Mouse (Mus musculus): ENCODE results near the gene Ripply1. TPM values are rescaled to one million over a fixed set of nuclear protein-coding genes. Genes with fewer than 3 reads are reported as not detected.

The Ripply1 gene
- not detected in 2 replicates for polyA plus RNA-seq (2014; fragmentation: Nextera tagmentation; extraction: Ambion mirVana)

DNA sequence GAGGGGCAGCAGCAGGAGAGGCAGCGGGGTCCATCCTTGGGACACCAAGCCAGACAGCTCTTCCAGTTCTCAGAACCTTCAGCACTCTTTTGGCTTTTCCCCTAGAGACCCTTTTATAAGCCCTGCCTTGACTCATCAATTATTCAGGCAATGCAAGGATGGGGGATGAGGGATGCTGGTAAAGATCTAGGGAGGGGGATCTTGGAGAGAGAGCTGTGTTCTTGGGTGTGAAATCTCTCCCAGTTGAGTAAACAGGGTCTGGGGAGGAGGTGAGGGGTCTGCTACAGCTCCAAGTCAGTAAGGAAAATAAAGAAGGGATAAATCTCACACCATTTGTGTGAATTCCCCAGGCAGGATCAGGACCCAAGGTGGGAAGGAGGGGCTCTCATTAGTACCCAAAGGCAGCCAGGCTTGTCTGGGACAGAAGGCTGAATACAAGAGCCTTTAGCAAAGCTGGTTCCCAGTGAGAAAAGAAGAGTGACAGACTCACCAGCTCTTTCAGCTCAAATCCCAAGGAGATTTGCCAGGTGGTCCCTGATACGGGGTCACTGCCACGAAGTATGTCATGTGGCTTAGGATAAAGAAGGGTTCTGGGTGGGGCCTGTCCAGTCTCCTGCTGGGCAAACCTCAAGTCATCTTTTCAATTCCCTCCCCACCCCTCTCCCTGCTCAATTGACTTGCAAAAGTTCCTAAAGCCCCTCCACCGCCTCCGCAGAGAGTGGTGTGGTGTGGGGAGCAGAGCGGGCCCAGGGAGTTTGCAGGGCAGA lies at the start of gene Ripply1:
TSS of gene Ripply1 (minus strand) at position 76 of the 767 bp plus-strand sequence.
- no peak for DNase-seq (ENCODE audit: low spot score)
- Histone ChIP-seq H3K27me3 (ENCODE audit: control insufficient read depth, insufficient read depth, low read length) (peaks cover 7% of the 10 kb centered on the region), H3K27ac (ENCODE audit: low read depth, low read length) (no peak within 1 kb of the TSS), H3K9me3 (ENCODE audit: control insufficient read depth, low read length) (no peaks in the 10 kb centered on the region), H3K4me2 (ENCODE audit: low read depth, low read length, severe bottlenecking) (no peak within 1 kb of the TSS), H3K36me3 (ENCODE audit: control insufficient read depth, insufficient read depth, low read length) (no peaks in the 10 kb centered on the region), H3K4me1 (replicated peaks; ENCODE audit: control insufficient read depth, insufficient read depth, low read length) (no peaks in the 10 kb centered on the region), H3K9ac (ENCODE audit: low read length) (no peak within 1 kb of the TSS), H3K4me3 (ENCODE audit: low read depth, low read length) (no peak within 1 kb of the TSS)
- WGBS: 32% methylated on average over 6 of the region's 6 CpGs
- peak; percentile 61 for ATAC-seq (replicated peaks; ENCODE audit: low FRiP score)

DNA sequence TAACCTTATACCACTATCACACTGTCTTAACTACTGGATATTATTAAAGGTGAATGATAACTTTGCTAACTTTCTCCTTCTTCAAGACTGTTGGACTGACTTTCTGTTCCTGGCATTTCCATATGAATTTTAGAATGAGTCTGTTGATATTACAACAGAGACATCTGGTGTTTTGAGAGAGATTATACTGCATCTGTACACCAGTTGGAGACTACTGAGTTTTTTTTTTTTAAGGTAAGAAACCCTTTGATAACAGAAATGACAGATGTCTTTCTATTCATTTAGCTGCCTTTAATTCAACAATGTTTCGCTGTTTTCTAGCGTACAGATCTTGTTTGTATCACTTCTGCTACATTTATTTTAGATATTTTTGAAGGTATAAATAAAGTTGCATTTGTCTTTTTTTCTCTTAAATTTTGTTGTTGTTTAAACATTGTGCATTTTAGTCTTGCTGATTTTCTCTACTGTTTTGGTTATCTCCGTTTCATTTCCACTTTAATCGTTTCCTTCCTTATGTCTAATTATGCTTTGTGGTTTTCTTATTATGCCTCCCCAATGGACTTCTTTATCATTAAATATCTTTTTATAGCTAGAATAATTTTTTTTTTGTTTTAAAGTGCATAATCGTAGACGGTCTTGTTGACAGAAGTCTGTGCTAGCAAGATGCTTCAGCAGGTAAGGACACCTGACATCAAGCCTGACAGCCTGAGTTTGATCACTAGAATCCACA lies 46.4 kb upstream of the Ripply1 start:
- 92% methylated on average over 6 of the region's 6 CpGs for WGBS
- Histone ChIP-seq H3K27ac (ENCODE audit: low read depth, low read length) (no peak overlapping the region), H3K4me2 (ENCODE audit: low read depth, low read length, severe bottlenecking) (no peak overlapping the region), H3K4me3 (ENCODE audit: low read depth, low read length) (no peak overlapping the region), H3K9ac (ENCODE audit: low read length) (no peak overlapping the region), H3K36me3 (ENCODE audit: control insufficient read depth, insufficient read depth, low read length) (no peaks in the 10 kb centered on the region), H3K9me3 (ENCODE audit: control insufficient read depth, low read length) (no peaks in the 10 kb centered on the region), H3K27me3 (ENCODE audit: control insufficient read depth, insufficient read depth, low read length) (no peaks in the 10 kb centered on the region), H3K4me1 (replicated peaks; ENCODE audit: control insufficient read depth, insufficient read depth, low read length) (no peaks in the 10 kb centered on the region)
- DNase-seq (ENCODE audit: low spot score) (no peak), ATAC-seq (replicated peaks; ENCODE audit: low FRiP score) (no peak)

DNA sequence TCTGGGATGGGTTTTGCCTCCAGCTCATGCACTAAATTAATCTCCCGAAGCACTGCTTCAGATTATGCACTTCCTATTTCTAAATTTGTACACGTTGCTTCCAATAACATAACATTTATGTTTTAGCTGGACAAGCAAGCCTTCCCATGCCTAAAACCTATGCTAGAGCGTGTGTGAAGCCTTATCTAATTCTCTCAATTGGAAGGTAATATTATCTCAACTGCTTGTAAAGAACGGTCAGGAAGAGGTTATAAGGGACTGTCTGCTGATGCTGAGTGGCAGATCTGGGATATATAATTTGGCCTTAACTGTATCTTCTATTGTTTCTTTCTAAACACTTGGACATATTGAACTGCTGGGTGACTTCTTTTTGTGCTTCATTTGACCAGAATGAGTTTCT lies 44.8 kb upstream of the Ripply1 start:
- no peak for ATAC-seq (replicated peaks; ENCODE audit: low FRiP score)
- Histone ChIP-seq H3K36me3 (ENCODE audit: control insufficient read depth, insufficient read depth, low read length) (no peaks in the 10 kb centered on the region), H3K4me2 (ENCODE audit: low read depth, low read length, severe bottlenecking) (no peak overlapping the region), H3K9ac (ENCODE audit: low read length) (no peak overlapping the region), H3K27ac (ENCODE audit: low read depth, low read length) (no peak overlapping the region), H3K9me3 (ENCODE audit: control insufficient read depth, low read length) (no peaks in the 10 kb centered on the region), H3K4me3 (ENCODE audit: low read depth, low read length) (no peak overlapping the region), H3K4me1 (replicated peaks; ENCODE audit: control insufficient read depth, insufficient read depth, low read length) (no peaks in the 10 kb centered on the region), H3K27me3 (ENCODE audit: control insufficient read depth, insufficient read depth, low read length) (no peaks in the 10 kb centered on the region)
- no peak for DNase-seq (ENCODE audit: low spot score)
- 85% methylated on average over 4 of the region's 4 CpGs for WGBS

DNA sequence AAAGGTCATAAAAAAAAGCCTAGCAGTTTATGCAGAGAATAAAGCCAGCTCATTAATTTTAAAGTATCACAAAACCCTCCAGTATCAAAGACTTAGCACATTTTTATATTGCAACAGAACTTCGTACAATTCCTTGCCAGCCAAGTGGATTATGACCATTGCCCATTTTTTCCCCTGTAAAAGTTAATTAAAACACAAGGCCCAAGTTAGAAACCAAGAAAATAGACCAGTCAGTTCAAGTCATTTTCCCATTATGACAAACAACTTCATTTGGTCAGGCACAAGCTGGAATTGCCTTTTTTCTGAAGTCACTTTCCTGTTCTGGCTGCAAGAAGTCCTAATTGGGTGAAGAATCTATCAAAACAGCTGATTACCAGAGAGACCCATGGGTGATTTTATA lies 43.2 kb upstream of the Ripply1 start:
- no peak overlapping the region for H3K9ac ChIP-seq (ENCODE audit: low read length)
- 94% methylated on average over 1 of the region's 1 CpGs for WGBS
- H3K9me3 ChIP-seq (ENCODE audit: control insufficient read depth, low read length): no peaks in the 10 kb centered on the region
- no peaks in the 10 kb centered on the region for H3K4me1 ChIP-seq (replicated peaks; ENCODE audit: control insufficient read depth, insufficient read depth, low read length)
- no peak overlapping the region for H3K4me3 ChIP-seq (ENCODE audit: low read depth, low read length)
- ATAC-seq (replicated peaks; ENCODE audit: low FRiP score): no peak
- H3K4me2 ChIP-seq (ENCODE audit: low read depth, low read length, severe bottlenecking): no peak overlapping the region
- no peaks in the 10 kb centered on the region for H3K36me3 ChIP-seq (ENCODE audit: control insufficient read depth, insufficient read depth, low read length)
- no peaks in the 10 kb centered on the region for H3K27me3 ChIP-seq (ENCODE audit: control insufficient read depth, insufficient read depth, low read length)
- DNase-seq (ENCODE audit: low spot score): no peak
- no peak overlapping the region for H3K27ac ChIP-seq (ENCODE audit: low read depth, low read length)

DNA sequence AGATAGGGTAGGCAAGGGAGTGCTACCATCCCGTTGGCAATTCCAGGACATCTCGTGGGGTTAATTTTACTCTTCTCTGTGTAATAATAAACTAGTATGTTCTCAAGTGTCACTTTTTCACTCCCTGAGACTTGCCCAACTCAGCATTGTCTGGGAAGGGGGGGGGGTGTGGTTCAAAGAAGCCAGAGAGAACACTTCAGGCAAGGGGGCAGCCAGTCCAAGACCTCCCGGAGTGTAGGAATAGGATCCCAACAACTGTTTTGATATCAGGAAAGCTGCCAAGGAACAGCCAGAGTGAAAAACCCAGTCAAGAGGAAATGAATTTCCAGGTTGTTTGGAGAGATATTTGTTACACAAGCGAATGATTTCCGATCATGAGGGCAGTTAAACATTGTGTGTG lies 33.0 kb upstream of the Ripply1 start:
- Histone ChIP-seq H3K4me2 (ENCODE audit: low read depth, low read length, severe bottlenecking) (no peak overlapping the region), H3K27me3 (ENCODE audit: control insufficient read depth, insufficient read depth, low read length) (peaks cover 3% of the 10 kb centered on the region; the same call in 1 of the 2 replicates), H3K36me3 (ENCODE audit: control insufficient read depth, insufficient read depth, low read length) (no peaks in the 10 kb centered on the region), H3K9me3 (ENCODE audit: control insufficient read depth, low read length) (no peaks in the 10 kb centered on the region), H3K9ac (ENCODE audit: low read length) (no peak overlapping the region), H3K27ac (ENCODE audit: low read depth, low read length) (no peak overlapping the region), H3K4me1 (replicated peaks; ENCODE audit: control insufficient read depth, insufficient read depth, low read length) (no peaks in the 10 kb centered on the region), H3K4me3 (ENCODE audit: low read depth, low read length) (no peak overlapping the region)
- ATAC-seq (replicated peaks; ENCODE audit: low FRiP score) (no peak), DNase-seq (ENCODE audit: low spot score) (no peak)
- WGBS: 84% methylated on average over 5 of the region's 5 CpGs

DNA sequence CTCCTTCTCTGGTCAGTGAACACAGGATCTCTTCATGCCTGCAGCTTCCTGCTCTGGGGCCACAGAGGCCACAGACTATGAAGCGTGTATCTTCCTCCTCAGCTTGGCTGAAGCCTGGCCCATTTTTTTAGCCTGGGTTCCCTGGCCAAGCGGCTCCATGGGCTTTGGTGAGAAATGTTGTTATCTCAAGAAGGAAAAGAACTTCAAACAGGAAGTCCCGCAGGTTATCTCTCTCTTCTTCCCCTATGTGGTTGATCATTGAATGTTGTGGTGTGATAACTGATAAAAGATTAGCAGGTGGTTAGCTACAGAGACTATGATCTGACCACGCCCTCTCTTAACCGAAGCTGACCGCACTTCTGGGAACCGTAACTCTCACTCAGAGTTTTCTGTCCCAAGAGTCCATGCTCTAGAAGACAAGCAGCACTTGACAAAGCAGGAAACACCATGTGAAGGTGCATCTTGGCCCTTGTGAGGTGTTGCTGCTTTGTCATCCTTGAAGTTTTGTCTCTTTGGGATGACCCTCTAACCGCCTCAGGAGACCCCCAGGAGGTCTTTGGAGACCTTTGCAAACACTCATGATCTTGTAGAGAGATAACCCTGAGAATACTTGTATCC lies 32.0 kb upstream of the Ripply1 start:
- H3K27ac ChIP-seq (ENCODE audit: low read depth, low read length): no peak overlapping the region
- no peaks in the 10 kb centered on the region for H3K36me3 ChIP-seq (ENCODE audit: control insufficient read depth, insufficient read depth, low read length)
- H3K4me3 ChIP-seq (ENCODE audit: low read depth, low read length): no peak overlapping the region
- H3K4me1 ChIP-seq (replicated peaks; ENCODE audit: control insufficient read depth, insufficient read depth, low read length): no peaks in the 10 kb centered on the region
- no peak overlapping the region for H3K9ac ChIP-seq (ENCODE audit: low read length)
- WGBS: 90% methylated on average over 8 of the region's 8 CpGs
- H3K9me3 ChIP-seq (ENCODE audit: control insufficient read depth, low read length): no peaks in the 10 kb centered on the region
- no peak for DNase-seq (ENCODE audit: low spot score)
- peaks cover 5% of the 10 kb centered on the region; the same call in 1 of the 2 replicates for H3K27me3 ChIP-seq (ENCODE audit: control insufficient read depth, insufficient read depth, low read length)
- no peak for ATAC-seq (replicated peaks; ENCODE audit: low FRiP score)
- H3K4me2 ChIP-seq (ENCODE audit: low read depth, low read length, severe bottlenecking): no peak overlapping the region

DNA sequence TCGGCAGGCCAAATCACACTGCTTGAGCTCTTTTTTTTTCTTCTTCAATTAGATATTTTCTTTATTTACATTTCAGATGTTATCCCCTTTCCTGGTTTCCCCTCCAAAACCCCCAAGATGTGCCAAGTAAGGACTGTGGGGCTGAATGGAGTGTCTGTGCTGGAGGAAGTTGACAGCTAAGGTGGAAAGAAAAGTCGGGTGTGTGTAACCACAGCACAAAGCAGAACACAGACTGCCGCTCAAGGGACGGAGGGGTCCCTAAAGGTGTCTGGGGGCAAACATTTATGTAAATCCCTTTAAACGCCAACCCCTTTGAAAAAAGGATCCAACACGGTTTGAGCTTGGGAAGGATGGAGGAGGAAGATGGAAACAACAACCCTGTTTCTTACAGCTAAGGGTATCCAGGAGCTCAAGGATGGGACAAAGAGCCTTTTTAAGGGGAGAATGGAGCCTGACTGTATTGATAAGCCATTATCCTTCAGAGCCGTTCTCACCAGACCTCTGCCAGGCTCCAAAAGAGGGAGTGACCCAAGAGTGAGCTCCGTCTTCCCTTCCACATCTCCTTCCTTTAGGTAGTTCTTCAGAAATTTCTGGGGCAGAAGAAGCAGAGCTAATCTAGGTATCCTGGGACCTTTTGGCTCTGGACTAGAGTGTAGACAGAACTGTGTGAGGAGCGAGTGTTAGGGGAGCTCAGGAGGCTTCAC lies 31.3 kb upstream of the Ripply1 start:
- no peak overlapping the region for H3K4me2 ChIP-seq (ENCODE audit: low read depth, low read length, severe bottlenecking)
- DNase-seq (ENCODE audit: low spot score) (no peak), ATAC-seq (replicated peaks; ENCODE audit: low FRiP score) (no peak)
- no peaks in the 10 kb centered on the region for H3K4me1 ChIP-seq (replicated peaks; ENCODE audit: control insufficient read depth, insufficient read depth, low read length)
- WGBS: 80% methylated on average over 9 of the region's 9 CpGs
- no peaks in the 10 kb centered on the region for H3K36me3 ChIP-seq (ENCODE audit: control insufficient read depth, insufficient read depth, low read length)
- peaks cover 5% of the 10 kb centered on the region; the same call in 1 of the 2 replicates for H3K27me3 ChIP-seq (ENCODE audit: control insufficient read depth, insufficient read depth, low read length)
- H3K9me3 ChIP-seq (ENCODE audit: control insufficient read depth, low read length): no peaks in the 10 kb centered on the region
- no peak overlapping the region for H3K9ac ChIP-seq (ENCODE audit: low read length)
- H3K27ac ChIP-seq (ENCODE audit: low read depth, low read length): no peak overlapping the region
- H3K4me3 ChIP-seq (ENCODE audit: low read depth, low read length): no peak overlapping the region

DNA sequence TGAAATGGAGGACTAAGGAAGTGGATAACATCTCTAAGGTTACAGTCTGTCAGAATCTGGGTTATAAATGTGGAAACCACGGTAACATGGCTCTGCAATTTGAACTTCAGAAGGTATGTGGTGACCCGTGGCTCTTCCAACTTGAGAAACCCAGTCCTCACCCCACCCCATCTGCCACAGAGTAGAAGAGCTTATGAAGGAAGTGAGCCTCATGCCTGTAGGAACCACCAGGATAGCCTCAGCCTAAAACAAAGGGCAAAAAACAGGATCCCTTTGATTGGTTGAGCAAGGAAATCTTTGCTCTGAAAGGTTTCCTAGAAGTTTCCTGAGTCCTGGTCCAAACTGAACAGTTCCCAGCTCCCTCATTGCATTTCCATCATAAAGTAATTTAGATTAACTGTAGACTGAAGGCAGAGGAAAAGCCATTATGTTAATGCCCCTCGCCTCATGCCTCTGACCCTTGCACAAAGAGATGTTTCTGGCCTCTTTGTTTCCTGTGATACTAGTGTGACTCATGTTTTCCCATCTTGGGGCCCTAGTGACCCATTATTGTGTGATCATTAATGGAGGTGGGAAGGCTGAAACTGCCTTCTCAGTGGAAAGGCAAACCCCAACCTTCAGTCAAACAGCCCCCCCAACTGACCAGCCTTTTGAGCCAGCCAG lies 30.6 kb upstream of the Ripply1 start:
- no peaks in the 10 kb centered on the region for H3K36me3 ChIP-seq (ENCODE audit: control insufficient read depth, insufficient read depth, low read length)
- no peak overlapping the region for H3K4me2 ChIP-seq (ENCODE audit: low read depth, low read length, severe bottlenecking)
- 83% methylated on average over 3 of the region's 3 CpGs for WGBS
- H3K9me3 ChIP-seq (ENCODE audit: control insufficient read depth, low read length): no peaks in the 10 kb centered on the region
- H3K4me3 ChIP-seq (ENCODE audit: low read depth, low read length): no peak overlapping the region
- ATAC-seq (replicated peaks; ENCODE audit: low FRiP score): no peak
- no peak overlapping the region for H3K9ac ChIP-seq (ENCODE audit: low read length)
- H3K27me3 ChIP-seq (ENCODE audit: control insufficient read depth, insufficient read depth, low read length): peaks cover 5% of the 10 kb centered on the region
- no peaks in the 10 kb centered on the region for H3K4me1 ChIP-seq (replicated peaks; ENCODE audit: control insufficient read depth, insufficient read depth, low read length)
- H3K27ac ChIP-seq (ENCODE audit: low read depth, low read length): no peak overlapping the region
- no peak for DNase-seq (ENCODE audit: low spot score)

All from forebrain, embryonic 11.5 days (tissue).